Mouse (Mus musculus) urinary bladder, postnatal 14 days (tissue): ENCODE measurements at regions not wholly inside any gene's neighbourhood (a gene's known extent, or its start where the extent isn't known, plus 50 kb on each side); places are given as distances from the start of the nearest gene placed in this dataset.
"Not testable (repeated sequence)": the region's sequence is repeated elsewhere in the genome, so short reads cannot be mapped to it uniquely, and the experiment has no call there.

Experiments used
- DNase-seq: peaks from one replicate; pipeline ENCODE4 v3.0.0; 2021; ENCODE audit warnings: low spot score

DNA sequence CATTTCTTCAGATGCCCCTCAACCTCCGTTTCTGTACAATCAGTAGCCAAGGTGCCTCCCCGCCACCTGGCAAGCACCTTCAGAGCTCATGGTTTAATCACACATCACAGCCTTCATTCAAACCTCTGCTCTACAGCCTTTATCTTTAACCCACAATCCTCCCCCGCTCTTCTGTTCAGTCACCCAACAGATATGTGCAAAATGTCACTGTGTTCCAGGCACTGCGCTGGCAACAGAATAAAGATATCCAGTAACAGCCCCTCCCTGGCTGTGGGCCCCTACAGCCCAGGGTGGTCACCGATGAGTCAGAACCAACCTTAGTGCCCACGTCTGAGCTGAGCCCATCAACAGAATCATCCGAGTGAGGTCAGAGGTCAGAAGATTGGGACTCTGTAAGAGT is 54.3 kb upstream of the Ddr1 start:
- DNase-seq, result no peak

- no peak for DNase-seq
Observed at GRCm38 (mm10) chr17:35759740-35760139, 55.3 kb upstream of the Ddr1 start.

DNA sequence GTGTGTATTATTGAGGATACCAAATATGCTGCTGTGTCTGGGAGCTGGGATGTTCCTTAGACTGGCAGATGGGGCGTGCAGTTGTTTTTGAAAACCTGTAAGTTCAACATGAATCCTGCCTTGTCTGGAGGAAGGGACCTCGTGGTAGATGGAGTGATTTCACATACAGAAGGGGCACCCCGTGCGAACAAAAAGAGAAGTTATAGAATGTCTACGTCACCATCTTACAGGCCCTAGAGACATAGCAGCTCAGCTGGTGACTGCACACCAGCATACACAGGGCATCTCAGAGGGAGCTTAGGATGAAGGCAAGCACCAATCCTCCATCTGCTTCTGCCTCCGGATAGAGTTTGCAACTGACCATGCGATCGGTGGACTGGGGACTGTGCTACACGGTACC is 58.2 kb upstream of the Ddr1 start:
- no peak for DNase-seq

DNA sequence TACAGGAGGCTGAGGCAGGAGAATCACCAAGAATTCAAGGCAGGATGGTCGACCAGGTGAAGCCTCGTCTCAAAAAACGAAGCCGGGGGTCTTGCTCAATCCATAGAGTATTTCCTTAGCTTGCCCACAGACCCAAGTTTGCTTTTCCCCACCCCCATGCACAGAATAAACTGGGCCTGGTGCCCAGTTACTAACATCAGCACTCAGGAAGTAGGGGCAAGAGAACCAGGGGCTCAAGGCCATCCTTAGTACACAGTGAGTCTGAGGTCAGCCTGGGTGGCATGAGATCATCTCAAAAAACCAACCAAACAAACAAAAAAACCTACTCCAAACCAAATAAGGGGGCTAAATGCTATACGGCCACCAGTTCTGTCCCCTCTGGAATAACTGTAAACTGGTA is 58.4 kb upstream of the Ier3 start:
- no peak for DNase-seq

DNA sequence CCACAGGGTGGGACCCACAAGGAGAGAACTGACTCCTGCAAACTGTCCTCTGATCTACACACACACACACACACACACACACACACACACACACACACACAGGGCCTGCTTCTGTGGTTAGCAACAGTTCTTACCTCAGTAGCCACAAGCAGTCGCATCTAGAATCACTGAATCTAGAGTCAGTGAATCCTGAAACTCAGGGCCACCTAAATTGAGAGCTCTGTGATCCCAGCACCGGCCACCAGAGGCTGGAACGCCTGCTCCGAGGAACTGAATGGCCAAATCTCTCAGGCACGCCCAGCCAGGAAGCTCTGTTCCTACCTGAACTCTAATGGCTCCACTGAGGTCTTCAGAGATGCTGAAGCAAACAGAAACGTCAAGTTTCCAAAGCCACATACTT is 57.6 kb upstream of the Ier3 start:
- peak; percentile 63 for DNase-seq

- no peak for DNase-seq
Observed at GRCm38 (mm10) chr17:35766406-35766805, 55.1 kb upstream of the Ier3 start.

- no peak for DNase-seq
Observed at GRCm38 (mm10) chr17:35769175-35769960, 52.1 kb upstream of the Ier3 start.

- DNase-seq, result not testable (repeated sequence)
Observed at GRCm38 (mm10) chr17:35769961-35770276, 51.6 kb upstream of the Ier3 start.

DNA sequence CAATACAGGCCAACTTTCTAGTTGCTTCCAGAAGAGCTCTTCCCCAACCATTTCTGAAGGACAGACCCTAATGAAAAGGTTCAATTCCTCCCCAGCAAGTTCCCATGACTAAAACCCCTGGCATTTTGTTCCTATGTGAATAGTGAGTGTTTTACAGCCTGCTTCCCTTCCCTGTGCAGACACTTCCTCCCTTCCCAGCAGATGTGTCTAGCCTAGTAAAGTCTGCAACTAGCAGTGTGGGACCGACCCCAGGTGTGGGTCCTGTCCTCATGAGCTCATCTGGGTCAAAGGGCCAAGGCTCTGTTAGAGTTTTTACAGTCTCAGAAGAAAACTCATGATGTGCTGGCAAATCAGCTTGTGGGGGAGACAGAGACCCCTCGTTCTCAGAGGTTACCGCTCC is 50.9 kb upstream of the Ier3 start:
- DNase-seq, result no peak

GRCm38 (mm10) chr17:35771656-35772405 is 49.7 kb upstream of the Ier3 start:
- DNase-seq, result peak; percentile 44
